ENCODE assay signal across 7 mouse cellular contexts in genomic region chr3:52270511-52270910, GRCm38 (mm10). TPM values are rescaled to one million over a fixed set of nuclear protein-coding genes. Genes with fewer than 3 reads are reported as not detected.
DNase-seq lines count a peak whose midpoint lies in the region; ATAC-seq and TF ChIP-seq lines count a peak whose summit lies in the region.

No protein-coding gene starts in this region.

- peak overlapping the region; percentile 90 for H3K4me2 ChIP-seq in lung, embryonic 16.5 days (ENCODE audit: low read depth, low read length)
- H3K4me2 ChIP-seq in embryonic facial prominence, embryonic 15.5 days (replicated peaks) = peak overlapping the region; percentile 90

- H3K36me3 ChIP-seq in lung, embryonic 16.5 days (ENCODE audit: control insufficient read depth, insufficient read depth, low read length) = peaks cover 2% of the 10 kb centered on the region; the same call in 1 of the 2 replicates
- H3K36me3 ChIP-seq in embryonic facial prominence, embryonic 15.5 days = no peaks in the 10 kb centered on the region
- no peaks in the 10 kb centered on the region for H3K36me3 ChIP-seq in limb, embryonic 10.5 days
- H3K36me3 ChIP-seq in small intestine, adult 2 months (ENCODE audit: control insufficient read depth, insufficient read depth, low read length) = no peaks in the 10 kb centered on the region

- H3K4me1 ChIP-seq in lung, embryonic 16.5 days (replicated peaks; ENCODE audit: control insufficient read depth, insufficient read depth, low read length) = peaks cover 17% of the 10 kb centered on the region
- H3K4me1 ChIP-seq in embryonic facial prominence, embryonic 15.5 days = peaks cover 27% of the 10 kb centered on the region
- H3K4me1 ChIP-seq in limb, embryonic 10.5 days = peaks cover 39% of the 10 kb centered on the region
- peaks cover 4% of the 10 kb centered on the region; the same call in 1 of the 2 replicates for H3K4me1 ChIP-seq in small intestine, adult 2 months (ENCODE audit: control insufficient read depth, insufficient read depth, insufficient read length, low read length)

- intact Hi-C loops in left cerebral cortex, postnatal 4 days (cut with DNase I) = loop anchor here (10.0 kb wide), 1 partner anchor 134 kb away; no protein-coding TSS in a partner anchor

- peak overlapping the region; percentile 86 for H3K9ac ChIP-seq in lung, embryonic 16.5 days (ENCODE audit: low read length)
- 0 out of 2 replicates have a peak overlapping the region, but pooled peaks have one; percentile 87 for H3K9ac ChIP-seq in embryonic facial prominence, embryonic 15.5 days

- H3K4me3 ChIP-seq in lung, embryonic 16.5 days (ENCODE audit: low read length) = peak overlapping the region; percentile 87
- peak overlapping the region; percentile 86 for H3K4me3 ChIP-seq in embryonic facial prominence, embryonic 15.5 days (replicated peaks)
- H3K4me3 ChIP-seq in limb, embryonic 10.5 days = peak overlapping the region; percentile 91
- H3K4me3 ChIP-seq in small intestine, adult 2 months (ENCODE audit: low read depth, low read length) = peak overlapping the region; percentile 97

- no peak for TF ChIP-seq POLR2A in small intestine, adult 2 months (IDR thresholded peaks at IDR 0.05; ENCODE audit: low read depth, low read length)

- peaks cover 3% of the 10 kb centered on the region; the same call in 1 of the 2 replicates for H3K27me3 ChIP-seq in lung, embryonic 16.5 days (ENCODE audit: control insufficient read depth, insufficient read depth, low read depth, low read length)
- H3K27me3 ChIP-seq in embryonic facial prominence, embryonic 15.5 days = peaks cover 15% of the 10 kb centered on the region
- peaks cover 19% of the 10 kb centered on the region for H3K27me3 ChIP-seq in limb, embryonic 10.5 days (ENCODE audit: low read depth, poor library complexity, severe bottlenecking)
- no peaks in the 10 kb centered on the region for H3K27me3 ChIP-seq in small intestine, adult 2 months (ENCODE audit: control insufficient read depth, insufficient read depth, low read length)

- no peak for TF ChIP-seq CTCF in small intestine, adult 2 months (IDR thresholded peaks at IDR 0.05; ENCODE audit: extremely low read depth, insufficient read length, insufficient replicate concordance, low read depth, low read length)

- H3K9me3 ChIP-seq in lung, embryonic 16.5 days (ENCODE audit: control insufficient read depth, low read length) = no peaks in the 10 kb centered on the region
- no peaks in the 10 kb centered on the region for H3K9me3 ChIP-seq in embryonic facial prominence, embryonic 15.5 days (replicated peaks)
- H3K9me3 ChIP-seq in limb, embryonic 10.5 days (replicated peaks) = no peaks in the 10 kb centered on the region

- no peak for DNase-seq in lung, postnatal 4 days
- no peak for DNase-seq in limb, embryonic 10.5 days (ENCODE audit: low spot score)
- DNase-seq in frontal cortex, adult 2 months (ENCODE audit: extremely low spot score in 1 of 2, low spot score in 1 of 2) = no peak
- no peak for DNase-seq in left cerebral cortex, postnatal 4 days

- WGBS in lung, embryonic 16.5 days = 19% methylated on average over 3 of the region's 3 CpGs
- 32% methylated on average over 3 of the region's 3 CpGs for WGBS in embryonic facial prominence, embryonic 15.5 days
- WGBS in limb, embryonic 10.5 days = 21% methylated on average over 3 of the region's 3 CpGs
- 4% methylated on average over 3 of the region's 3 CpGs for WGBS in small intestine, adult 2 months

- no peak for ATAC-seq in lung, embryonic 16.5 days (ENCODE audit: low read depth)
- ATAC-seq in embryonic facial prominence, embryonic 15.5 days (ENCODE audit: insufficient number of reproducible peaks, low FRiP score, low TSS enrichment, low read depth) = no peak

- H3K27ac ChIP-seq in lung, embryonic 16.5 days (ENCODE audit: low read length) = no peak overlapping the region
- no peak overlapping the region for H3K27ac ChIP-seq in embryonic facial prominence, embryonic 15.5 days (replicated peaks)
- H3K27ac ChIP-seq in limb, embryonic 10.5 days = peak overlapping the region; percentile 92; the same call in 1 of the 2 replicates
- H3K27ac ChIP-seq in small intestine, adult 2 months (ENCODE audit: insufficient read depth, low read depth, low read length) = peak overlapping the region; percentile 44

RNA-seq across cellular contexts. Expression of gene Foxo1, which starts 2.4 kb away (rescaled TPM):
- polyA plus RNA-seq in lung, embryonic 16.5 days (2015; fragmentation: Nextera tagmentation; extraction: Ambion mirVana) = 4.3 and 4.8 TPM in 2 replicates
- 8.2 and 8.9 TPM in 2 replicates for polyA plus RNA-seq in embryonic facial prominence, embryonic 15.5 days (2015; fragmentation: Nextera tagmentation; extraction: Ambion mirVana)
- polyA plus RNA-seq in limb, embryonic 10.5 days (2016; fragmentation: Nextera tagmentation; extraction: Ambion mirVana) = 3.5 and 4.6 TPM in 2 replicates
- polyA plus RNA-seq in small intestine, adult 2 months (2012; rRNA removed) = 6.0 and 13.3 TPM in 2 replicates
- 8.9 and 9.1 TPM in 2 replicates for polyA plus RNA-seq in frontal cortex, adult 2 months (2012; rRNA removed)
- 10 to 100 TPM; 14.6 to 15.1 TPM for total RNA-seq in left cerebral cortex, postnatal 4 days (2021)

Comparison
In these comparisons a context has a peak if more than half of its experiments do, and no peak if none do; other contexts are left out.
1. H3K27ac ChIP-seq: peak in limb, embryonic 10.5 days (single experiment) and small intestine, adult 2 months (single experiment); none in lung, embryonic 16.5 days (single experiment) and embryonic facial prominence, embryonic 15.5 days (single experiment).
2. Peak in every context shown above with its lines, with median percentiles within 50 percentile points of each other: H3K4me3 ChIP-seq.